Mouse (Mus musculus): ENCODE data around the gene Tarbp1.
"Not testable (repeated sequence)": the region's sequence is repeated elsewhere in the genome, so short reads cannot be mapped to it uniquely, and the experiment has no call there.

The Tarbp1 gene

DNA sequence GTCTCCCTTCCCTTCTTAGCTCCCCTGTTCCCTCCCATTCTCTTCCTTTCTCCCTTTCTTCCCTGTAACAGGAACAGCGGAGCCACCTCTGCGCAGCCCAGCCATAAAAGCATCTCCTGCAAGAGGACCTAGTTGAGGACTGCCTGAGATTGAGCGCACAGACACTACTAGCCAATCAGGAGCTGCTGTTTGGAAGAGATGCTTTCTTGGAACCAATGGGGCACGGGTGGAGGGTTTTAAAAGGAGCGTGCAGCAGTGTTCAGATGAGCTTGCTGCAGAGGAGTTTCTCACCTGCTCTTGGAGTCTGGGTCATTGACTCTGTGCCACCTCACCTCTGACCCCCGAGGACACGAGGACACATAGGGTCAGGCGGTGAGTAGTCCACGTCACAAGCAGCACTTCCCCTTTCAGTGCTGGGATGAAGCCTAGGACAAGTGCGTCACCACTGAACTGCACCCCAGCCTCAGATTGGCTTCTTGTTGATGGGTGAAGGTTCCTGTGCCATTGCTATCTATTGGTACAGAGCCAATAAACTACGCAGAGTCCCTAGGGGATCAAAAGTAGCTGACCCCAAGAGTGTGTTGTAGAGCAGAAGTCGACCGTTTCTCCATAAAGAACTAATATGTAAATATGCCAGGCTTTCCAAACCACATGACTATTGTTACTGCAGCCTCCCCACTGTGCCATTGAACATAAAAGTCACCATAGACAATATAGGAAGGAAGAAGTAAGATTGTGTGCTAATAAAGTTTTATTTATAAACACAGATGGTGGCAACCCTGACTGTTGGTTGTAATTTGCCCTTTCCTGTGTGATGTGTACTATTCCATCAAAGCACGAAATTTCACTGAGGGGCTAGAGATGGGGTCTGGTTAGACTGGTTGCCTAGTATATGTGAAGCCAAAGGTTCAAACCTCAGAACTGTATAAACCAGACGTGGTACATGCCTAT lies 19.6 kb upstream of the Tarbp1 start:
- no peak for DNase-seq (ENCODE audit: low read depth, low spot score)

DNA sequence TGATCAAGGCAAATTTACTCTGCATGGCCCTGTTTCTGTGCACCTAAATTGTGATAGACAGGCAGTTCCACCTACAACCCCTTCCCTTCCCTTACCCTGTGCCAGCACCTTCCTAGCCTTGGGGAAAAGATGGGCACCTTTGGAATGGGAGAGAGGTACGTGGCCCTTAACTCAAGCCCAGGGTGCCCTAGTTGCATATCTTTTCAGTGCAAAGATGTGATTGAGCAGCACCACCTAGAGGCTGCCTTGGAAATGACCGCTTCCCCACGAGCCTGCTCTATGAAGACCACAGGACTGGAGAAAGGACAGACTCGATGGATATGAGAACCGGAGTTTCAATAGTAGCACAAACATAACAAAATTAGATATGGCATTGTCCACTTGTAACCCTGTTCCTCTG lies 8.1 kb upstream of the Tarbp1 start:
- DNase-seq (ENCODE audit: low read depth, low spot score): peak; percentile 74

DNA sequence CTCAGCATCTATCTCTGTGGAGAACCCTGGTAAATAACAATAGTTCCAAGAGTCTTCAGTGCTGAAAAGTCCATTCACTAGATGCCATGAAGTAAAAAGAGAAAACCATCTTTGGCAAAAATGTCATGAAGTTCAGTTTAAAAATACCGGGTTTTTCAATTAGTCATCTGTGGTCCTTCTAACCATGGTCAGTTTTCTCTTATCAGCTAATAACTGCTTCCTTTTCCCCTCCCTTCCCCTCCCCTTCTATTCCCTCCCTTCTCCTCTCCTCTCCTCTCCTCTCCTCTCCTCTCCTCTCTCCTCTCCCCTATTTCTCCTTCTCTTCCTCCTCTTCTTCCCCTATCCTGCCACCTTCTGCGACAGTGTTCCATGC lies 7.5 kb upstream of the Tarbp1 start:
- no peak for DNase-seq (ENCODE audit: low read depth, low spot score)

DNA sequence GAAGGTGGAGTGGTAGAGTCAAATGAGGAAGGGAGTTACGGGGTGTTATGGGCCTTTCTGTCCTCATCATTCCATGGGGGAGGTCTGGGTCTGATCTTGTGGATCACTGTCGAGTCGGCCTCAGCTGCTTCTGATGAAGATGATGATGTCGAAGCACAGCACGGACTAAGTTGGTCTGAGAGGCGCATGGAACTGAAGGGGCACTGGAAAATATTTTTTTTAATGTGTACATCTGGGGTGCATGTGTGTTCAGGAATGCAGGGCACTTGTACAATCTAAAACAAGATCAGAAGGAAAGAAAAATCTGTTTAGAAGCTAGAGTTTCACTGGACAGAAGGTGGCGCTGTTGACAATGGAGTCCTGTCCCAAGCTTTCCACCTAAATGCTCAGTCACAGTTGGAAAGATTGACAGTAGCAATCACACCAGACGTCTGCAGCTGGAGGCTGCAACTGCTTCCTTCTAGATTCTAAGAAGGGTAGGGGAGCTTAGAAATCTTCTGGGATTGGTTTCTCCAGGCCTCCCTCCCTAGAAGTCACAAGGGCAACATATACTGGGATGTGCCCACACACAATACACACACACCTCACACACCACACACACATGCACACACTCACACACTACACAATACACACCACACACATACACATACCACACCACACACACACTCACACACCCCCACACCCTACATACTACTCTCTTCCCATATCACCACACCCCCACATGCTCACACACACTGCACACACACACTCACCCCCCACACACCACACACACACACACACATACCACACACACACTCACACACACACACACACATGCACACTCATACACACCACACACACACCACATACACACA lies 6.9 kb upstream of the Tarbp1 start:
- peak; percentile 85 for DNase-seq (ENCODE audit: low read depth, low spot score)

DNA sequence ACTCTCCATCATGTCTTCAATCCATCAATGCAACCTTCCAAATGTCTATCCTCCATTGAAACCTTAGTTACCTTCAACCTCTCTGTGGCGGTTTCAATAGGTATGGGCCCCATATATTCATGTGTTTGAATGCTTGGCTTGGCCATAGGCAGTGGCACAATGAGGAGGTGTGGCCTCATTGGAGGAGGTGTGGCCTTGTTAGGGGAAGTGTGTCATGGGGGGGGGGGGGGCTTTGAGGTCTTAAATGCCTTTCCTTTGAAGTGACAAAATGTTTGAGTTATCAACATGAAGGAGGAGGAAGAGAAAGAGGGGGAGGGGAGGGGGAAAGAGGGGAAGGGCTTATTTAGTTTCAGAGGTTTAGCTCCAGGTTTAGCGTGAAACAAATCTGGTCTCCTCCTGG lies 5.5 kb upstream of the Tarbp1 start:
- no peak for DNase-seq (ENCODE audit: low read depth, low spot score)

DNA sequence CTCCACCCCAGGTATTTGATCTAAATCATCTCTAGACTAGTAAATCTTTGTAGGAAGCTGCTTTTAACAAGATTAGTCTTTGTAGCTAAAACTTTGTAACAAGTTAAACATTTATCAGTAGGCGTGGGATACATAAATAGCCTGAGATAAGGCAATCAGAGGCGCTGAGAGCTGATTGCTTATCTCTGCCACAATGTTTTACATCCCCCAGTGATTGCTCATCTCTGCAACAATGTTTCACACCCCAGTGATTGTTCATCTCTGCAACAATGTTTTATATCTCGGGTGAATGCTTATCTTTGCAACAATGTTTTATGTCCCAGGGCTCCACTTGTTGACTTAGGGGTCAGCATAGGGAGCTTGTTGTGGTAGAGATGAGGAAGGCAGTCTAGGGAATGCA lies 3.8 kb upstream of the Tarbp1 start:
- no peak for DNase-seq (ENCODE audit: low read depth, low spot score)

DNA sequence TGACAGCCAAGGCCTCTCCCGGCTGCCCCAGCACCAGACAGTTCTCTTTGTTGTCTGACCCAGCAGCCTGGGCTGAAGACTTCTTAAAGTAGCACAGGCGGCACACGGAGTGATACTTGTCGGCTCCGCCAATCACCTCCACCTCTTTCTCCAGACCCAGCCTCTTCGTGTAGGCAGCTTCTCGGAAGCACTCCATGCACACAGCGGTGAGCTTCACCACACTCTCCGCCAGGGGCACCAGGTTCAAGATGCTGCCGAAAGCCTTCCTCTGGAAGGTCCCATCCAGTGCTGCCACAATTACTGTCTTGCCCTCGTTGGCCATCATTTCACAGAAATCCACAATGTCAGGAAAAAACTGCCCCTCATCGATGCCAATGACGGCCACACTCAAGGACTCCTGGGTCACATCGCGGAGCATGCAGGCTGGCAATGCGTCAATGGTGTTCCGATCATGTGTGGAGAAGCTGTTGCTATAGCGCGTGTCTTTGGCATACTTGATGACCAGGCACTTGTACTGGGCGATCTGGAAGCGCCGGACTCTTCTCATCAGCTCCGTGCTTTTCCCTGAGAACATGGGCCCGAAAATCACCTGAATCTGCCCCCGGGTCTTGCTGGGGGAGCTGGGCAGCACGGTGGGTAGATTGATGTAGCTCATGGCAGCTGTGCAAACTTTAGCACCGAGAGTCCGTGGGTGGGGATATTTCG lies 1.4 kb upstream of the Tarbp1 start:
- DNase-seq (ENCODE audit: low read depth, low spot score): not testable (repeated sequence)

DNA sequence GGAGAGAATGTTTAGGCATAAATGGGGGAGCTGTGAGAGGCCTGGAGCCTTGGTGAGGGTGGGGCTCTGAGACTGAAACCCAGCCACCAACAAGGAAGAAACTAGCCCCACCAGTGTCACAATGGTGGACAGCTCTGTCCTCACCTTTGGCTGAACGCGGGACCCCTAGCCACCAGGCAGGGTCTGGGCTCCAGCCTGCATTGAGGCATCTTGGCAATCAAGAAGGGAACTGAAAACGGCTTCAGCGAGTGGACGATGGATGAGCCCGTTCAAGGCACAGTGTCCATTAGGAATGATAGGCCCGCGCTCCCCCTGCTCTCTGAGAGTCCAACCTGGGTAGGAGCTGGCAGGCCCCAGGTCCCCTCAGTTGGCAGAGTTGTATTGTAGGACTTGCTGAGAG lies 873 bp upstream of the Tarbp1 start:
- DNase-seq (ENCODE audit: low read depth, low spot score): not testable (repeated sequence)

DNA sequence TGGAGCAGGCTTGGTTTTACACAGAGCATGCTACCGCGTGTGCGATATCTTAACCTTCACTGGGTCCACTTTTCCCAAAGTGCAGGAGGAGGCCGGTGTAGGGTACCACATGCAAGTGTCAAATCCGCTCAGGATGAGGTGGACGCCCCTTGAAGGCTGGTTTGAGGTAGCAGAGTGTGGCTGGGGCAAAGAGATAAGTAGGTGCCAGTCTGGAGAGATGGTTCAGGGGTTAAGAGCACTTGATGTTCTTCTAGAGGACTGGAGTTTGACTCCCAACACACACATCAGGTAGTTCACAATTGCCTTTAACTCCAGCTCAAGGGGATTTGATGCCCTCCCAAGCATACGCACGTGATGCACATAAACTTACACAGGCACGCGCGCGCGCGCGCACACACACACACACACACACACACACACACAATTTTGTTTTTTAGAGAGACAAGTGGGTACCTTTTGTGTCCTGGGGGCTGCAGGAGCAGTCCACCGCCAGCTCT lies 1.0 kb downstream of the Tarbp1 start:
- DNase-seq (ENCODE audit: low read depth, low spot score): no peak

DNA sequence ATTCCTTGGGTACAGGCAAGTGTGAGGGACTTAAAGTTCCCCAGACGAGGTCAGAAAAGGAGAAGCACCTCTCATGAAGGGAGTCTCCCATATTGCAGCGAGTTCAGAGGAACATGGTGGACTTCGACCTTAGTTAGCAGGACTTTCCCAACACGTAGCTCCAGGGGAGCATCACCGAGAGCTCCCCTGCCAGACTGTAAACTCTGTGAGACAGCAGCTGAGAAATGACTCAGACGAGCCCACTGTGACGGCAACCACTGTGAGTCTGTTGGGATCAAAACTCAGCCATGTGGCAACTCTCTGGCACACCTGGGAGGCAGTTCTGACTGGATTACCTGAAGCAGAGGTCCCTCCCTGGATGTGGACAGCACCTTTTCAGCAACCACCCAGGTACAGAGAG lies 10.8 kb downstream of the Tarbp1 start:
- no peak for DNase-seq (ENCODE audit: low read depth, low spot score)

DNA sequence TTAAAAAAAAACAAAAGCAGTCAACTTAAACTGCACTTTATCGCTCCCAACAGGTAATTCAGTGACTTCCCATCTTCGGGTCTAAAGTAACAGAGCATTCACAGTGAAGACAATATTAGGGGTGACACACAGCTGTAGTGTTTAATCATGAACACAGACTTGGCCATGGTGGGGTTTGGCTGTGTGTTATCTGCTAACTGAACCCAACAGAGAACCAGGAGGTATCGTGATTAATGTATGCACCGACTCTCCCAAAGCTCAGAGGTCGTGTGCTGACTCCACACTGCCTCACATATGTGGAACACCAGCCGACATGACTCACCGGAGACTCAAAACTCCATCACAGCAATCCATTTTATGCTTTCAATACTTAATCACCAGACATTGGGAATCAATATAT lies 13.1 kb downstream of the Tarbp1 start:
- DNase-seq (ENCODE audit: low read depth, low spot score): no peak

DNA sequence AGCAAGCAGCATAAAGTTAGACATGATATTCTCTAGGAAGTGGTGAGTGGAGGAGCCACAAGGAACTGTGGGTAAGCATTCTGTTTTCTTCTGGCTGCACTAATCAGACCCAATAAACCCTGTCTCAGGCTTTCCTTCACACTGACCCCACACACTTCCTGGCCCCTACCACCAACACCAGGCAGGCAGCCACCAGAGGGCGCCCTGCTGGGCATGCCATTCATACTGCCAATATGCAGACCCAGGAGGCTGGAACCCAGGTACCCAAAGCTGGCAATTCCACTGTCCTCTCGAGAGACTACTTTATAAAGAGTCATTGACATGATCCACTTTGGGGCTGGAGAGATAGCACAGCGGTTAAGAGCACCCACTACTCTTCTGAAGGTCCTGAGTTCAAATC lies 14.6 kb downstream of the Tarbp1 start:
- no peak for DNase-seq (ENCODE audit: low read depth, low spot score)

DNA sequence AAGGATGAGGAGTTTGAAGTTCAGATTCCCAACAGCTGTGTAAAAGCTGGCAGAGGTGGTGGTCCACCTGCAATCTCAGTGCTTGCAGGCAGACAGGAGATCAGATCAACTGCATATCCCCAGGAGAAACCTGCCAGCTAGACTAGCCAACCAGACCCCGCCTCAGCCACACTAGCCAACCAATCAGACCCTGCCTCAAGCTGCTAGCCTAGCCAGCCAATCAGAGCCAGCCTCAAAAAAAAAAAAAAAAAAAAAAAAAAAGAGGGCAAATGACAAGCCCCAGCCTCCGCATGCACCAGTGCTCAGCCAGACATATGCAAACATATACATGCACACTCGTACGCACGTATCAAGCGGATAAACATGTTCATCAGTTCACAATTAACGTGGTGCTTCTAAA lies 19.5 kb downstream of the Tarbp1 start:
- peak; percentile 23 for DNase-seq (ENCODE audit: low read depth, low spot score)

DNA sequence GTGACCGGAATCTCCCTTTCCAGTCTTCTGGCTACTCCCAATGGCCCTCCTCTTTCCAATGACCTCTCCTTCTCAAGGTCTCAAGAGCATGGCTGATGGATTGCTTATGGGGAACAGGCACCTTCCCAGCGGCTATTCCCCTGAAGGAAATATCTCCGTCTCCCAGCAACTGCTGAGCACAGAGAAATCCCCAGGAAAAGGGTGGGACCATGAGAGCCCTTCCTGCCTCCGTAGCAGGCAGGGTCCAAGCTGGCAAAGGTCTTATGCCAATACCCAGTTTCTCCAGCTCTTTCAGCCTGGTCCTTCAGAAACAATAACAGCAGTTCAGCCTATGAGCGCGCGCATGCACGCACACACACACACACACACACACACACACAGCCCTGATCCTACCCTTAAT lies 23.7 kb downstream of the Tarbp1 start:
- DNase-seq (ENCODE audit: low read depth, low spot score): no peak

DNA sequence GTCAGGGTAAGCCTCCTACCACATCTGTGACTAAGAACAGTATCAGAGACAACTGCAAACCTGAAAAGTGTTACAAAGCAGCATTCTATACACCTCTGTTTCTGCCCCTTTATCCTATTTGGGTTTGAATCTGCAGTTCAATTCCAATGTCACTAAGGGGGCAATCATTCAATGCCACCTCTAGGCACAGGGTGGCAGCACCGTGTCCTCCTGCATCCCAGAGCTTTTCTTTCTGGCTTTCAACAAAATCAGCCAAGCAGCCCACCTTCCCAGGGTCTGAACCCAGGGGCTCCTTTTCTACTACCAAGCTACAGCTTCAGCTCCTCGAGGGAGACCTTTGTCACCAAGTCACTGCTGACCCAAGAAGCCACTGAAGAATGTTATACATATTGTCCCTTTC lies 35.9 kb downstream of the Tarbp1 start:
- DNase-seq (ENCODE audit: low read depth, low spot score): no peak

DNA sequence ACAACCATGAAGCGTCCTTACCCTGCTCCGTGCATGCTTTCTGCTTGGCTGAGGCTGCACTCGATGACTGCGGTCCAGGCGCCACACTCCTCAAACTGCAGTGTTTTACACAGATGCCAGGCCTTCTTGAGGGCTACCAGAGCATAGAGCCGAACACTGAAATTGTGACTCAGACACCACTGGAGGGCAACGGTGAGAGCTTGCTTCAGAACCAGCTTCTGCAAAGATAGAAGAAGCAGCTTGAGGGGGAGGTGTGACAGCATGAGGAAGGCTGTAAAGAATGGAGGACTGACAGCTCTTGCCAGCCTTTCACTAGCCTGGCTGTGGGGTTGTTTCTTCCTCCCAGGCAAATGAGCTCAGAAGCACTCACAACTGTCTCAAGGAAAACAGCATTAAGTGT lies 41.0 kb downstream of the Tarbp1 start:
- no peak for DNase-seq (ENCODE audit: low read depth, low spot score)

DNA sequence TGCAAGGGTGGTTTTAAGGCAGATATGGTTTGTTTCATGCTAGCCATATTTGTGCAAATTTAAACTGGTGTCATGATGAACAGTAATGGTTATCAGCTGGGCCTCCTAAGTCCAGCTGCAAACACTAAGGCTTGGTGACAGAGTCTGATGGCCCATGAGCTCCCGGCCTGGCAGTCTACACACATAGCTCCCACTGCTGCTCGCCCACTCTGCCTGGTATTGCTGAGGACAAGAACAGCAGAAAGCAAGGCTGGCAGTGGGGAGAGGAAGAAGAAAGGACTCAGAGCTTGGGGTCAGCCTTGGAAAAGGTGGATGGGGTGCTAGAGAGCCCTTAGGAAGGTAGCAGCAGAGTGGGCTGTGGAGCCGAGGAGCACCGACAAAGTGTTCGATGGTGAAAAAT lies 45.2 kb downstream of the Tarbp1 start:
- no peak for DNase-seq (ENCODE audit: low read depth, low spot score)

DNA sequence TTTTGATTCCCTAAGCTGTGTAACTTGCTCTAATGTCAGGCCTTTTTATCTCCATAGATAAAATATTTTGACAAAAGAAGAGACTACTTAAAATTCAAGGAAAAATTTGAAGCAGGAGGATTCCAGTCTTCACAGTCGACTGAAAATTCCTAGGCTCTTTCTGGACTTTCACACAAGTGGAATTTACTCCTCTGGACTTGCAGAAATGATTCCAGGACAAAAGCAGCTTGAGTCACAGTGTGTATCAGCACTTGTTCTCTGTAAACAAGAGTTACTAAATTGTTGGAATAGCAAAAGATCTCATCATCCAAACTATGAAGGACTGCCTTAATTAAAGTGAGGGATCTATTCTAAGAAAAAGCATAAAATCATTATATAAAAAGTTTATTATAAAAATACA lies 49.9 kb downstream of the Tarbp1 start:
- no peak for DNase-seq (ENCODE audit: low read depth, low spot score)

DNA sequence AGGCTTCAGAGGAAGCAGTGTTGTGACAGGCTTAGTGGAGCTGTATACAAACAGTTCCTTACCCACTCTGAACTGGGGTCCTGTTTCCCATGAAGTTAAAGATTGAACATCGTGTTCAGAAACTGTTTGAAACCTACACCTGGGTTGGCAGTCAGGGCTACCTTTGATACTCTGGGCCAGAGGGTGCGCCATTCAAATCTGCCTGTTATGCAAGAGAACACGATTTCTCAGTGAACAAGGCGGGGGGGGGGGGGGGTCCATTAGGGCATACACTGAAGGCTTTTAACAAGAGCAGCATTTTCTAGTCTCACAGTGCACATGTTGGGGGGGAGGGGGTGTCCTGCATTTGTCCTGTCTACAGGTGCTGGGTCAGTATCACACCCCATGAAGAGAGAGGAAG lies 50.7 kb downstream of the Tarbp1 start:
- DNase-seq (ENCODE audit: low read depth, low spot score): no peak

DNA sequence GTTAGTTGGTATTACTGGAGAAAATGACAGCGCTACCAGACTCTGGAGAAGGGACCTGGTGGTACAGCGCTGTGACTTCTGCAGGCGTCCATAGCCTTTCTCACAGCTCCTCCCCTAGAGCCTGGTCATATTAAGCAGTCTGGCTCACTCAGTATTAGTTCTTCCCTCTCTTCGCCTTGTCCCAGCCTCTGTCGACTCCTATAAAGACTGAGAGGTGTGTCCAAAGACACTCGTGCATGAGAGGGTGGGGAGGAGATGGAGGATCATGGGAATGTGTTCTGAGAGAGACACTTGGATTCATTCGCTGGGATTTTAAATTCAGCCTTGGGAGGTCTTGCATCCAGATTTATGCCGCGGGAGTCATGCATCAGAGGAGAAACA lies 52.0 kb downstream of the Tarbp1 start:
- DNase-seq (ENCODE audit: low read depth, low spot score): no peak

DNA sequence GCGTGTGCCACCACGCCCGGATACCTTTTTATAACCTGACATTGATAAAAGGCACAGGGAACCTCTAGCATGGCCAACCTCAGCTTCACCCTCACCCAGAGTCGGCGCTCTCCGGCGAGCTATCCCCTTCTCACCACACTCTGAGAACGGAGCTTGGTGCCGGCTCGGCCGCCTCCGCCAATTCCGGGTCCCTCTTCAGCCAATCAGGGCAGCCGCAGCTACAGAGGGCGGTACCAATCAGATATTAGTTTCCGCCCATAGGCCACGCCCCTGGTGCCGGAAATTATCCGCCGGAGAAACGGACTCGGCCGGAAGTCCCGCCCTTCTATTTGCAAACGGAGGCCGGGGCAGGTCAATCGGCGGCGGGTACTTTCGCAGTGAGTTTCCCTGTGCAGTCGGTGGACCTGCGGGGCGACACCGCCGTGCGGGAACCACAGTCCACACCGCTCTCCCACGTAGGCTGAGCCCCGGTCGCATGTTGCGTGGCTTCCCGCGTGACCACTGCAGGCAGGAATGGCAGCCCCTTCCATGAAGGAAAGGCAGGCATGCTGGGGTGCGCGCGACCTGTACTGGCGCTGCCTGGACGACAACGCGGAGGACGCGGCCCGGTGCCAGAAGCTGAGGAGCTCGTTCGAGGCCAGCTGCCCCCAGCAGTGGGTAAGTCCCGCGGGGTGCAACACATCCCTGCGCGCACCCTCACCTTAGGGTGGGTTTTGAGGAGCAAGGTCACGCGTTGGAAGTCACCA lies 52.5 kb downstream of the Tarbp1 start, which contains the start of gene Coa6:
Gene Coa6 (plus strand): TSS at position 342 of the 746 bp plus-strand sequence.
- peak; percentile 97 for DNase-seq (ENCODE audit: low read depth, low spot score)
